Mouse (Mus musculus): ENCODE measurements around the gene Adar.
"Not testable (repeated sequence)": the region's sequence is repeated elsewhere in the genome, so short reads cannot be mapped to it uniquely, and the experiment has no call there.

Adar gene

DNA sequence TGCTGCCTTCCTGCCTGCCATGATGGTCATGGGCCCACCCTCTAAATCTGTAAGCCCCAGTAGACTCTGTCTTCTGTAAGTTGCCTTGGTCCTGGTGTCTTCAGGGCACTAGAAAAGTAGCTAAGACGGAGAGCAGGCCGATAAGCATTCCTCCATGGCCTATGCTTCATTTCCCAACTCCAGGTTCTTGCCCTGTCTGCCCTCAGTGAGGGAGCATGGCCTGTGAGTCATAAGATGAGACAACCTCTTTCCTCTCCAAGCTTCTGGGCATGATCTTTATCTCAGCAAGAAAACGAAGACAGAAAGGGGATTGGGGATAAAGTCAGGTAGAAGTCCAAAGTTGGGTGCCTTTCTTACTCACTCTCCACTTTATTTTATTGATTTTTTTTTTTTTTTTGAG, 83.7 kb downstream of the Adar start:
- no peak for DNase-seq

DNA sequence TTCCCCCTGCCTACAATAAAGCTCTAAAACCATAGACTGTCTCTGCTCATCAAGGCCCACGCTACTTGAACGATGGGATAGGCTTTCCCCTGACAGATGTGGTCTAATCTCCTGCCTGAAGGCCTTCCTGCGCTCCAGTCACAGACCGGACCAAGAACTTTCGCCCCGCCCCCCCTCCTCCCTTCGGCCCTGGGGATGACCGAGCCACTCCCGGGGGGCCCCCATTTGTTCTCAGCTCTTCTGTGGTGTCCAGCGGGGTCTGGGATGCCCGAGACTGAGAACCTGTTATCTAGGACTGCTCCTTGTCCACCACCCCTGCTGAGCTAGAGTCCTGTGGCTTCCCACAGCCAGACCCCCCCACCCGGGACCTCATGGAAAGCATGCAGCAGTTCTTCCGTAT, 84.7 kb downstream of the Adar start:
- DNase-seq = no peak

DNA sequence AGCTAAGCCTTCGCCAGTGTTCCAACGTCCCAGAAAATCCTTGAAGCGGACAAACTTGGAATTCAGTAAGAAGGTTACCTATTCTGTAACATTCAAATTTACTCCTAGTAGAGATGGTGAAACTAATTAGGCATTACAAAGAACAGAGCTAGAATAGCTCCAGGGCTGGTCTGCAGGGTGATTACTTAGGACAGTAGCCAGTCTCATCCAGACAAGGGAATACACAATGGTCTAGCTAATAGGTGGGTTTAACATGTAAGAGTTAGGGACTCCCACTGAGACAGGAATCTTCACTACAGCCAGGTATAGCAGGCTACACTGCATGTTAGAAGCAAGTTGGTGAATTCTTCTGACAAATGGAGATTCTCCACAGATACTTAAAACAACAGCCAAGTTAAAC, 85.3 kb downstream of the Adar start:
- not testable (repeated sequence) for DNase-seq

DNA sequence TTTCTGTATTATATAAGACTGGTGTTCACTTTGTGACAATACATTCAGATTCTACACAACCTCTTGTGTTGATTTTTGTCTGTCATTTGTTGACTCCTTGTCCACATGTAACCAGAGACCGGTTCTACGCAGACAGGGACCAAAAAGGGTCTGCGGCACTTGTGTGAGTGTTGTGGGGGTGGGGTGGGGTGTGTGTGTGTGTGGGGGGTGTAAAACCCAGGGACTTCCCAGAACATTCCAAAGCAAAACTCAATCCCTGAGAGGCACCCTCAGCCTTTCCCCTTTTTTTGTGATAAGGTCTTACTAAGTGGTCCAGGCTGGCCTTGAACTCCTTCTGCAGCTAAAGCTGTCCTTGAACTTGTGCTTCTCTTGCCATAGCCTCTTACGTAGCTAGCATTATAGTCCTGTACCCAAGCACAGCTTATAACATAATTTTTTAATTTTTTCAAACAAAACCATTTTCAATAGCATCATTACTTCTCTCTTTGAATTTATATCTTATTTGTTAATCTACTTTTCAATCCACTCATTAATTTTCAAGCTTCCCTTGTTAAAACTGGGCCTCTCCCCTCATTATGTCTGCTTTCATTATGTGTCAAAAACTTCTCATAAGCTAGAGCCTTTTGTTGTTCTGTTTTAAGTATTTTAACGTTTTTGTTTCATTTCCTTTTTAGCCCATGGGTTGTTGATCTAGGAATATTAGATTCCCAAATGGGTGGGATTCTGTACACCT, 86.1 kb downstream of the Adar start:
- no peak for DNase-seq

DNA sequence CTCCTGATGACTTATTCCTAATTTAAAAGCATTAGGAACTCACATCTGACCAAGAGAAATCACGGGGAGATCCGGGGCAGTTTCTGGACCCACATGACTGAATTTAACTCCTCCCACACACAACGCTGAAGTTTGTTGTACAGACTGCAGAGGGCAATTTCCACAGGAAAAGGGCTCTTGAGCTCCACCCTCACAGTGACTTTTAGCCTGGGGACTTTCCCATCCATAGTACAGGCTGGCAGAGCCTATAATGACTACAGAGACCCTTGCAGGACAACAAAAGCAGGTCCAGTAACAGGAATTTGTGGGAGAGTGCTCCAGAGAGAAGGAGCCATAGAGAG, 86.7 kb downstream of the Adar start:
- DNase-seq = peak; percentile 53

DNA sequence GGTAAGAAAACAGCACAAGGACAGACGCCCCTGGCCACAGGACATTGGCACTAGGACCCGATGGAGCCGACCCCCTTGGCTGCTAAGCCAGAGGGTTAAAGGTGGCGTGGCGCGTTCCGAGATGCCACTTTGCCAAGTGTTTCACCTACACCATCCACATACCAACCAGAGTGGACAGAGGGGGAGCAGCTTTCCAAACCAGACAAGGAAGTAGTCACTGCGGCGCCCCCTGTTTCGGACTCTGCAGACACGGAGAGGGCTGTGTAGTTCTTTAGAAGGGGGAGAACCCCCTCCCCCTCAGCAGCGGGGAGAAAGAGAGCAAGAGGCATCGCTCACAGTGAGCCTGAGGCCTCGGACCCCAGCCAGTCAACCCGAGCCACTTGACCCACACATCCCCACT, 88.1 kb downstream of the Adar start:
- DNase-seq = no peak
